Mouse (Mus musculus) spleen, adult 2 months (tissue): ENCODE data around the gene Cnga4. TPM values are rescaled to one million over a fixed set of nuclear protein-coding genes. Genes with fewer than 3 reads are reported as not detected.

Experiments used
- DNase-seq, 2 experiments: peaks; one replicate each; pipeline versions ENCODE4 v3.0.0 to v3.0.0-alpha.2; 2012 to 2021; ENCODE audit warnings: low spot score in 2 of 2, low read depth in 1 of 2
- H3K27ac ChIP-seq: fragments of 200-500 bp; 2 replicates; pipeline ENCODE4 v1.5.1; 2012; ENCODE audit warnings: low read length, inconsistent platforms; ENCODE audit not compliant: insufficient read depth
- H3K27me3 ChIP-seq: fragments of 200-500 bp; 2 replicates; pipeline ENCODE4 v1.6.1; 2012; ENCODE audit warnings: mild to moderate bottlenecking, moderate library complexity, low read length, inconsistent platforms; ENCODE audit not compliant: control insufficient read depth, insufficient read depth
- H3K36me3 ChIP-seq: fragments of 200-500 bp; 2 replicates; pipeline ENCODE4 v1.6.1; 2012; ENCODE audit warnings: mild to moderate bottlenecking, low read length, inconsistent platforms; ENCODE audit not compliant: control insufficient read depth, insufficient read depth
- H3K4me1 ChIP-seq: fragments of 200-500 bp; 2 replicates; pipeline ENCODE4 v1.6.1; 2011; ENCODE audit warnings: inconsistent platforms; ENCODE audit not compliant: control insufficient read depth, insufficient read depth, insufficient read length
- H3K4me3 ChIP-seq: fragments of 200-500 bp; 2 replicates; pipeline ENCODE4 v1.5.1; 2011; ENCODE audit warnings: mild to moderate bottlenecking, inconsistent platforms; ENCODE audit not compliant: insufficient read depth, insufficient read length; ENCODE audit errors: extremely low read depth
- CTCF ChIP-seq: fragments of 200-500 bp; IDR thresholded peaks from 2 replicates; pipeline ENCODE4 v1.5.1; 2011; ENCODE audit warnings: mild to moderate bottlenecking, inconsistent platforms; ENCODE audit not compliant: insufficient read depth, insufficient read length, insufficient replicate concordance; ENCODE audit errors: extremely low read depth
- POLR2A ChIP-seq: fragments of 200-500 bp; IDR thresholded peaks from 2 replicates; pipeline ENCODE4 v1.6.1; 2011; ENCODE audit warnings: low read depth, low read length, inconsistent platforms
- WGBS: fragments of 180-500 bp; shearing (Covaris S2); methylation state at CpG from one replicate; pipeline ENCODE4 v1.1.7; 2018; 5-methylcytosine and 5-hydroxymethylcytosine counted together
- polyA plus RNA-seq: library from polyadenylated mRNA; depleted of rRNA; stranded (reverse); fragments of >200 nt; gene quantifications from 2 replicates; pipeline ENCODE4 v1.2.3, GENCODE M21; 2012

Cnga4 gene
- polyA plus RNA-seq, 1 experiment: not detected

DNA sequence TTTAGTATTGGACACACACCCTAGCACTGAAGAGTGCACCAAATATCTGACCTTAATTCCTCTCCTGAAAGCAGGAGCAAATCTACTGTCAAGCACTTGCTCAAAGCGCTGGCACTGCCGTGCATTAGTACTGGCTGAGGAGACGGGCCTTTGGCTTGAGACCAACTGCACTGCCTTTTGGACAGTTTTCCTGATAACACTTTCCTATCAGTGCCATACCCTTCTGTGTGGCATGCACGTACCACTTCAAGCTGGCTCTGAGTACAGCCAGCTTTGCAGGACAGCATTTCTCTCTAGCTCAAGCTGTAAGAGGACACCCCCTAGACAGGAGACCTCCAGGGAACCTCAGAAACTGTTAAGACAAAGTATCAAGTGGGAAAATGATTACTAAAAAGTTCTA is 30.9 kb upstream of the Cnga4 start:
- 64% methylated on average over 4 of the region's 4 CpGs for WGBS
- no peak for DNase-seq
- no peaks in the 10 kb centered on the region for H3K27me3 ChIP-seq
- H3K27ac ChIP-seq: no peak overlapping the region
- H3K36me3 ChIP-seq: peaks cover 3% of the 10 kb centered on the region; the same call in 1 of the 2 replicates
- no peak overlapping the region for H3K4me3 ChIP-seq
- H3K4me1 ChIP-seq: no peaks in the 10 kb centered on the region; the same call in 1 of the 2 replicates
- no peak for TF ChIP-seq CTCF
- TF ChIP-seq POLR2A: no peak

DNA sequence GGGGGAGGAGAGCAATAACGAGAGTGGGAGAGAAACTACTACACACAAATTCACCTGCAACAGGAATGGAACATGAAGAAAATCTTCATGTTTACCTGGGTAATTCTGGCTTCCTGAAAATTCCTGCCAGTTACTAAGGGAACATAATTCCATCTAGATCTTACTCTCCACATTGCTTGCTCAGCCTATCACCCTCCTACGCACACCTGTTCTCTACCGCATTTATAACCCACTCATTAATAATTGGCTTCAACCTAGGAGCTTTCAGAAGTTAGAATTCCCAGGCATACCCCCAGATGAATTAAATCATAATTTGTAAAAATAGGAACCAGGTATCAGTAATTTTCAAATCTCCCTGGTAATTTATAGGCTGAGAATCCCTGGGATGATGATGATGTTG is 30.4 kb upstream of the Cnga4 start:
- no peak for DNase-seq
- no peaks in the 10 kb centered on the region; the same call in 1 of the 2 replicates for H3K4me1 ChIP-seq
- TF ChIP-seq CTCF (no peak), POLR2A (no peak)
- 90% methylated on average over 3 of the region's 3 CpGs for WGBS
- H3K36me3 ChIP-seq: peaks cover 7% of the 10 kb centered on the region
- H3K4me3 ChIP-seq: no peak overlapping the region
- no peaks in the 10 kb centered on the region for H3K27me3 ChIP-seq
- H3K27ac ChIP-seq: no peak overlapping the region

DNA sequence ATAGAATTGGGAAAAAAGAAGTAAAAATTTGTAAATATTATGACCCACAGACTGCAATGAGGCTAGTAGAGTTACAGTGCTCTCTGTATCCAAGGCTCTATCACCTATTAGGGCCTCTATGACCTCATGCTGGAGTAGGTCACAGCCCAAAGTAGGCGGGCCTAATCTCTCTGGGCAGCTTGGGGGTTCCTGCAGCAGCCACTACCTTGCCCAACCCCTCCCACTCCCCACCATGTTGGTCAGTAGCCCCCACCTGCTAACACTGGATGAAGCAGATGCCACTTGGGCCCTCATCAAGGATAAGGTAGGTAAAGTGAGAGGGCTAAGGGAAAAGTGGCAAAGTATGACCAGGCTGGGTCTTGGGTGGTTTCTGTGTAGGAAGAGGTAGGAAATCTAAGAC is 29.5 kb upstream of the Cnga4 start, which contains the start of gene Gm5901:
Gene Gm5901 (plus strand): TSS at position 173 of the 400 bp plus-strand sequence.
- DNase-seq: no peak
- no peak for TF ChIP-seq POLR2A
- TF ChIP-seq CTCF: no peak
- Histone ChIP-seq H3K27me3 (no peaks in the 10 kb centered on the region), H3K4me3 (no peak within 1 kb of the TSS), H3K36me3 (peaks cover 14% of the 10 kb centered on the region), H3K27ac (no peak within 1 kb of the TSS), H3K4me1 (no peaks in the 10 kb centered on the region; the same call in 1 of the 2 replicates)
- WGBS: 97% methylated on average over 1 of the region's 1 CpGs

DNA sequence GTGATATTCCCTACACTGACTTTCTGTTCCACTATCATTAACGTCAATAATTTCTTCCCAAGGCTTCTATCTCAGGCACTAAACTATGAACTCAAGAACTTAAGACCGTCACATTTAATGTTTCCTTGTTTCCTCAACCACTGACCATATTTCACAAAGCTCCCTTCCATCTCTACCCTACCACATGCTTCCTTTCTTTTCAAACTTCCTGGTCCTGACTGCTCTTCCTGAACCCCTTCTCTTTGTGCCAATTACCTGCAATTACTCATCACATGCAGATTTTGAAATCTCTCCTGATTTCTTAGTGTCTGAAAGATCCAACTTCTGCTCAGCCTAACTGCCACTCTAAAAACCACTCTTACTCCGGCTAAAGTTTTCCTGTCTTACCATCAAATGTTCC is 24.0 kb upstream of the Cnga4 start:
- H3K4me1 ChIP-seq: no peaks in the 10 kb centered on the region
- TF ChIP-seq POLR2A (no peak), CTCF (no peak)
- no peaks in the 10 kb centered on the region for H3K27me3 ChIP-seq
- no peak overlapping the region for H3K4me3 ChIP-seq
- DNase-seq: no peak
- peaks cover 37% of the 10 kb centered on the region for H3K36me3 ChIP-seq
- H3K27ac ChIP-seq: no peak overlapping the region
- WGBS: 88% methylated on average over 3 of the region's 3 CpGs

DNA sequence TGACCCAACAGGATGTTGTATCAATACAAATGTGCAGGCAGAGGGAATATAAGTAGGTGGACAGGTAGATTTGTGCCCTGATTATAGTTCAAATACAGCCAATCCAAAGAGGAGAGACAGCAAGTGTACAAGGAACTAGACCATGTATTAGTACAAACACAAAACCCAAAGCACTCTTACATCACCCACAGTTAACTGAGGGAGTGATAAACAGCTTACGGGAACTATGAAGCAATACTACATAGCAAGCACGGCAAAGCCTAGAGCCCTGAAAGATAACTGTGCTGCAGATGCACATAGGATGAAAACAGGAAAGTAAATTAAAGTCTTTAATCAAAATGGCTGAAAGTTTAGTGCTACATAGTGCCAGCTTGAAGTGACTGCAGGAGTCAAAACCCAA is 16.7 kb upstream of the Cnga4 start:
- no peaks in the 10 kb centered on the region for H3K27me3 ChIP-seq
- 95% methylated on average over 2 of the region's 2 CpGs for WGBS
- no peak overlapping the region for H3K27ac ChIP-seq
- no peaks in the 10 kb centered on the region for H3K4me1 ChIP-seq
- DNase-seq: no peak
- TF ChIP-seq POLR2A (no peak), CTCF (no peak)
- H3K4me3 ChIP-seq: no peak overlapping the region
- peaks cover 38% of the 10 kb centered on the region for H3K36me3 ChIP-seq

DNA sequence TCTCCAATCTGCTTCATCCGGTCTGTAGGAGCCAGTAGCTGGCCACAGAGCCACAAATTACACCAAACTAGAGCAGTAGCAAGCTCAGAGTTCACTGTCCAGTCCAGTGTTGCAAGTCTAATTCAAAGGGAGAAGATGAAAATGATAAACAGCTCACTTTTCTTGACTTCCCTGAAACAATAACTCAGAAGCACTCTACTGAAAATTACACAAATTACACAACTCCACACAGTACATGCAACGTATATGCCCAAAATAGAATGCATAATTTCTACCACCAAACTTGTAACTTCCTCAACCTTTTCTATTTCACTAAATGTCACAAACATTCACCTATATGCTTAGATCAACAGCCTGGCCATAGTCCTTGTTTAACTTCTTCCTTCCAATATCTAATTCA is 14.1 kb upstream of the Cnga4 start:
- Histone ChIP-seq H3K4me3 (no peak overlapping the region), H3K27ac (no peak overlapping the region), H3K4me1 (no peaks in the 10 kb centered on the region), H3K27me3 (no peaks in the 10 kb centered on the region), H3K36me3 (peaks cover 22% of the 10 kb centered on the region)
- no peak for DNase-seq
- TF ChIP-seq CTCF: no peak
- no peak for TF ChIP-seq POLR2A
- 89% methylated on average over 2 of the region's 2 CpGs for WGBS

DNA sequence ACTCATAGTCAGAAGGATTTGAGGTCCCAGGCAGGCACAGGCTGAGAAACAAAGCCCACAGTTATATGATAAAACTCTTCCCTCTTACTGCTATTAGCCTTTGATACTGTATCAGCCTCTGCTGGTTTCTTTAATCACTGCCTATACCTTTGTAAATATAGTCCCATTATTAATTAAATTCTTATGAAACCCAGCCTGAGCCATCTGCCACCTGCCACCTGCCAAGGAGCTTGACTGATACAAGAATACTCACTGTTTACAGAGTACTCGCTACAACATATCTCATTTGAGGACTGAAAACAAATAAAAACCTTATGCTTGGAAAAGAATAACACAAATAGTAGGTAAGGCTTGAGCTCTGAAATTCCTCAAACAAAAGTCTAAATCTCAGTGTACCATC is 9.8 kb upstream of the Cnga4 start:
- Histone ChIP-seq H3K4me3 (no peak overlapping the region), H3K36me3 (peaks cover 2% of the 10 kb centered on the region), H3K27me3 (no peaks in the 10 kb centered on the region), H3K27ac (no peak overlapping the region), H3K4me1 (peaks cover 2% of the 10 kb centered on the region; the same call in 1 of the 2 replicates)
- WGBS: 97% methylated on average over 1 of the region's 1 CpGs
- TF ChIP-seq CTCF (no peak), POLR2A (no peak)
- no peak for DNase-seq
